Mouse (Mus musculus): Measurements from ENCODE around the gene Sorcs1.

Gene Sorcs1

GRCm38 (mm10) chr19:50677903-50678896 lies at the start of gene Sorcs1:
Gene Sorcs1, minus strand, starts transcription at chr19:50678646.
- WGBS, result under 1% methylated on average over 94 of the region's 102 CpGs

- WGBS, result 62% methylated on average over 2 of the region's 2 CpGs
Measured at GRCm38 (mm10) chr19:50683277-50683676, 4.8 kb upstream of the Sorcs1 start.

DNA sequence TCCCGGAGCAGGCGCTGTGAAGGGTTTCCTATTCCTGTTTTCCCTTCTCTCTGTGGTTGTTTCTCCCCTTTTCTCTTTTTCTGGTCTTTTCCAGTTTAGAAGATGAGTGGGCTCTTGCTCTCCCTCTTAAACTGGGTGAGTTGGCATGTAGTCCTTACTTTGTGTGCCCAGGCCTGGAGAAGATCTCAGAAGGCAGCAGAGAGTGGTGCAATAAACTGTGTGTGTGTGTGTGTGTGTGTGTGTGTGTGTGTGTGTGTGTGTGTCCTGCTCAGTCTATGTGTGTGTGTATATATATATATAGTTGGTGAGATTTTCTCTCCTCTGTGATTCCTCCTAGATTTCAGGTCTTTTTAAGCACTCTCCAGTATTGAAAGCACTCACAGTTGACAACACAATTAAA lies 500 bp upstream of the Sorcs1 start:
- WGBS, result 0% methylated on average over 2 of the region's 2 CpGs

- WGBS, result 16% methylated on average over 19 of the region's 19 CpGs
Measured at GRCm38 (mm10) chr19:50676578-50677524, 1.6 kb downstream of the Sorcs1 start.

DNA sequence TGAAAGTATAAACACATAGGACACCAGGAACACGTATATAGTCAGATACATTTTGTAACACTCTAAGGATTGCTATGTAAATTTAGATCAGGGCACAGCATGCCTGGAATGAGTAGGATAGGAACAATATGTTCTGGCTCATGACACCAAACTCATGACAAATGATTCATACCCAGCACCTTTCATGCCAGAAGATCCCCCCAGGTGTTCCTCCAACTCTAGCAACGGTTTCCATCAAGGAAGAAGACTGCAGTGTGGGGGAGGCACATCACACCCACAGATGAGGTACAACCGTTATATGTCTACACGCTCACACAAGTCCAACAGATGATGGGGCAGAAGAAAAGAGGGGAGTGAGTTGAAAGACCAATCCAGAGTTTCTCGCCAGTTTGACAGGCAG lies 3.5 kb downstream of the Sorcs1 start:
- WGBS, result 45% methylated on average over 5 of the region's 5 CpGs

DNA sequence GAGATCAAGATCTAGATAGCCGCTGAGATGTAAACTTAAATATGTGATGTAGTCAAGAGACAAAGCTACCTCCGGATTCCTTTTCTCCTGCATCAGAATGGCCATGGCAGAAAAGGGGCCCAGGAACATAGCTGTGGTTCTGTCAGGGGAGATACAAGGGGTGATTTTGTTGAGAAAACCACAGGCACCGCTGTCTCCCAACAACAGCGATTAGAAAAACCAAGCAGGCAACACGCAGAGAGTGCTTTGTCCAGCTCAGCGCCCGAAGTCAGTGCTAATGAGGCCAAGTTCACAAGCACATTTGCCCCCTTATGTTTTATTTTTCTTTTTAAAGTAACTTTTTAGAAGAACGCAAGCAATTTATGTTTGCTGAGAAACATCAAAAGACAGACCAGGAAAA lies 10.9 kb downstream of the Sorcs1 start:
- WGBS, result 68% methylated on average over 8 of the region's 8 CpGs

- WGBS, result 78% methylated on average over 1 of the region's 1 CpGs
Measured at GRCm38 (mm10) chr19:50664311-50664710, 14.1 kb downstream of the Sorcs1 start.

DNA sequence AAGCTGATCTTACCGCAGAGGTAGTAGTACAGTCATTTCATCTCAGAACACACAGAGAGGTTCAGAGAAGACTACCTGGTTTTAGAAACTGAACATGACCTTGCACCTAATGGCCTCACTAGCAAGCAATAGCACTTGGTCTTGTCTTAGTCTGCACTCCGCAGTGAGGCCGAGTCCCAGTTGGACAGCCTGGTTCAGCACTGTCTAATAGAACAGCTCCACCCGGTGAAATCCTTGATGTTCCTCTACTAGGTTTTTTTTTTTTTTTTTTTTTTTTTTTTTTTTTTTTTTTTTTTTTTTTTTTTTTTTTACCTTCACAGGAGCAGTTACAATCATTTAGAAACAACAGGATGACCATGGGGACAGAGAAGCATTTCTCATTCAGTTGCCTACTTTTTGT lies 19.3 kb downstream of the Sorcs1 start:
- 76% methylated on average over 4 of the region's 4 CpGs for WGBS

GRCm38 (mm10) chr19:50652750-50653149 lies 25.7 kb downstream of the Sorcs1 start:
- 78% methylated on average over 5 of the region's 5 CpGs for whole genome bisulfite sequencing

DNA sequence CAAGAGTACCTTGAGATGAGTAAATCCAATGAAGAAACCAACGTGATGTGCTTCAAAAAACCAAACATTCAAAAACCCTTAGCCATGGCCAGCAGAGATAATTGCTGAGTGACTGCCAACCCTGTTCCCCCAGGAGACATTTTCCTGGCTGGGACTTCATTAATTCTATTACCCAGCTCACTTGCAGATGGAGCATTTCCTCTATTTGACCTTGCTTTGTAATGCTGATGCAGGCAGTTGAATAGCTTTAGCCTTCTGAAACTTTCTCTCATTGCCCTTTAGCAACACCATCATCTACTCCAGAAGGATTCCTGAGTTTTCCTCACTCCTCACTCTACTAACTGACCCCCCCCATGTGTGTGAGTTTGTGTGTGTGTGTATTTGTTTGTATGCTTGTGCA lies 34.6 kb downstream of the Sorcs1 start:
- WGBS, result 69% methylated on average over 1 of the region's 1 CpGs

DNA sequence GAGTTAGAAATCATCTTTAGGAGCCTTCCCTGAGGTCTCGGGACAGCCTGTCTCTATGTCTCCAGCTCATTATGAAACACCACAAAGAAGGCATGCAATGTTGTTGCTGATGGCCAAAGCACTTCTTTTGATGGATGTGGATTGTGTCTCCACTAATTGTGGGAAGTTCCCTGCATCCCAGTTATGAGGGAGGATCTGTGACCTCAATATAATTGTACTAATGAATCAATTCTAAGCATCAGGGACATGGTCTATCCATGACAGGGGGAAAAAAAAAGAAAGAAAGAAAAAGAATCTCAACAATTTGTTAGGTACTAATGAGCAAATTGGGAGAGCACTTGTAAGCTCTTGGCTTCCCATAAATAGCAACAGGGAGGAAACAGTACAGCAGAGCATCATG lies 36.3 kb downstream of the Sorcs1 start:
- WGBS, result 86% methylated on average over 1 of the region's 1 CpGs

GRCm38 (mm10) chr19:50640251-50641032 lies 38.0 kb downstream of the Sorcs1 start:
- 67% methylated on average over 8 of the region's 8 CpGs for WGBS

DNA sequence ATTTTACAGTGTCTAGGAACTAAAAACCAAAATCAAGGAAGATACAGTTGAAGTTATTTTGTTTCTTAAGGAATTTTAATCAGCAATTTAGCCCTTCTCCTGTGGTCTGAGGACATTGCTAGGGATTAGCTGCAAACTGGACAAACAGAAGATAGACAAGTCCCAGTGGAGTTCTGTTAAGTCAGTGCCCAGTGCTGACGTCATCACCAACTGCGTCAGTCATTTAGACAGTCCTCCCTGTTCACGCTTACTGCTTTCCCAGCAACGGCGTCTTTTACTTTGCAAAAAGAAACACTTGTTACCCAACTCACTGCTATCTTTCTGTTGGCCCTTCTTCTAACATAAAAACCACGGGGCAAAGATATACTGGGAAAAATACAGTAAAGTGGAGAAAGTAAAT lies 40.3 kb downstream of the Sorcs1 start:
- WGBS, result 56% methylated on average over 6 of the region's 6 CpGs

- 60% methylated on average over 9 of the region's 9 CpGs for WGBS
Measured at GRCm38 (mm10) chr19:50614013-50614412, 64.4 kb downstream of the Sorcs1 start.

DNA sequence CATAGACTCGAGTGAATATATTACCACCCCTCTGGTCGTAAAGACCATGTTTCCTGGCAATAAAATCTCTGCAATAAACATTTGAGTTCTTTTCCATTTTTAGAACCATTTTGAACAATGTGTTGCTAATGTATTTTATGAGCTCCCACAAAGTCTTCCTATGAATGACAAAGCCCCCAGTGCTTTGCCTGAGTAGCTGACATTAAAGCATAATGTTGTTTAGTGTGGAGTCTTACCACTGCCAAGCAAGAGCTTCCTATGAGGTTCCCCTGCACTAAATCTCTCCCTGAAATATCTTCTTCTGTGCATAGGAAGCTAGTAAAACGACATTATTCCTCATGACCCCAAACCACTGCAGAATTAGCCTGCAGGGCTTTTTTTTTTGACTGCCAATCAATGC lies 66.8 kb downstream of the Sorcs1 start:
- 58% methylated on average over 3 of the region's 3 CpGs for WGBS

DNA sequence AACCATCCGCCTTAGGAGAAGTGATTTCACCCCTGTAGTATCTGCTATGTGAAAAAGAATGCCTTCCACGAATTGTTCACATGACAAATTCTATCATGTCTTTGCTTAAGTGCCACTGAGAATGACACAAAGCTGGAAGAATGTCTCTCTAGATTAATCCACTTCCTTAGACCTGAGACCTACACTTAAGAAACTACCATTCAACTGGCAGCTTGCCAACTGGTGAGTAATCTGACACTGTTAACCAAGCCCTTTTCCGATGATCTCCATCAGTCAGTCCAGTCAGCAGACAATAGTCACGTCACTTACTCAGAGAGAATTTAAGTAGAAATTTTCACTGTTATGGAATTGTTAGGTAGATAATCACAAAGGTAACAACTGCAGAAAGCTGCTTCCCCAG lies 74.6 kb downstream of the Sorcs1 start:
- 56% methylated on average over 4 of the region's 4 CpGs for WGBS

DNA sequence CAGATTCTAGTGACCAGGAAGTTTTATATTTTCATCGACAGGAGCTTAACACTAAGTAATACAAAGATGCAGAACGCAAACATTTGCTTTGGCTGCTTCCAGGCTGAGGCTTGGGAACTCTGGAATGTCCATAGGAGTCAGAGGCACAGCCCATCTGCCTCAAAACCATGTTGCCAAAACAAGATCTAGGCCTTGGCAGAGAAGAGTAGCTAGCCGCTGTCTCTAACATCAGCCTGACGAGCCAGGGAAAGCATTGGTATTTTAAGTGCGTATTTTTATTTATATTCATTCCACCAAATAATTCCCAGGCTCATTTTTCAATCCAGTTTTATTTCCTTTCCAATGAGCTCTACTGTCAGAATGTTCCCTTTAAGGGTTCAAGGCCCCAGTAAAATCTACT lies 75.1 kb downstream of the Sorcs1 start:
- 78% methylated on average over 5 of the region's 5 CpGs for WGBS

DNA sequence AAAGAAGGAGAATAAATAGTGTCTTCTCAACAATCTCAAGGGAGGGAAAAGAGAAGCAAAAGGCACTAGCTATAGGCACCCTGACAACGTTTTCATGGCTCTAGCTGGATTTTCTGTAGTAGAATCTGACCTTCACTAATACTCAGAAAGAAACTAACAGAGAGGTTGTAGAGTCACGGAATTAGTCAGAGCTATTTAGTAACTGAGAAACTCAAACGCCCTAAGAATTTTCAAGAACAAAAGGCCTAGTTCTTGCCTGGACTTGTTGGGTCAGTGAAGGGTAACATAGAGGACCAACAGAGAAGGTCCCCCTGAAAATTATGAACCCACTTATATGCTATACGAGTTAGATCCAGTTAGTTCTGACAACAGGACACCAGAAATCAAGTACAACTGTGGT lies 81.1 kb downstream of the Sorcs1 start:
- 59% methylated on average over 4 of the region's 4 CpGs for WGBS

GRCm38 (mm10) chr19:50586182-50586581 lies 92.3 kb downstream of the Sorcs1 start:
- 84% methylated on average over 5 of the region's 5 CpGs for WGBS

GRCm38 (mm10) chr19:50569669-50570195 lies 108.7 kb downstream of the Sorcs1 start:
- 82% methylated on average over 1 of the region's 1 CpGs for WGBS

DNA sequence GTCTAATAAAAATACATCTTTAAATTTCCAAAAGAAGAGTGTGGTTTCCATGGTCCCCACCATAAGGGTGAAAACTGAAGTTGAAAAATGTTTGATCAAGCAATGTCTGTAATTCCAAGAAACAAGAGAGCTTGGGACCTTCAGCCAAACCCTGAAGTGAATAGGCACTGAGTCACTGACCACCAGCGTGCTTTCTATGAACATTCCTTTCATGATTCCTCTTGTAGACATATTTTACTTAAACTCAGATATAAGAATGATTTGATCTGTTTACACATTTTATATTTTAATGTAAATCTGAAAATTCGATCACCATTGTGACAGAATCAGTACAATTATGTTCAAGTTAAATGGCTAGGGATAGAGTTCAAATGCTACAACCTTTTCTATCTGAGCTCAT lies 112.1 kb downstream of the Sorcs1 start:
- 91% methylated on average over 2 of the region's 2 CpGs for WGBS
